Mouse (Mus musculus) liver, embryonic 14.5 days (tissue): ENCODE results near the gene Ccdc63.

Source experiments
- CTCF ChIP-seq: IDR thresholded peaks from 2 replicates; pipeline ENCODE4 v1.5.1; 2016; ENCODE audit warnings: antibody characterized with exemption, low read depth, control low read depth
- EP300 ChIP-seq: IDR thresholded peaks from 2 replicates; pipeline ENCODE4 v1.6.1; 2016; ENCODE audit warnings: antibody characterized with exemption, low read depth

DNA sequence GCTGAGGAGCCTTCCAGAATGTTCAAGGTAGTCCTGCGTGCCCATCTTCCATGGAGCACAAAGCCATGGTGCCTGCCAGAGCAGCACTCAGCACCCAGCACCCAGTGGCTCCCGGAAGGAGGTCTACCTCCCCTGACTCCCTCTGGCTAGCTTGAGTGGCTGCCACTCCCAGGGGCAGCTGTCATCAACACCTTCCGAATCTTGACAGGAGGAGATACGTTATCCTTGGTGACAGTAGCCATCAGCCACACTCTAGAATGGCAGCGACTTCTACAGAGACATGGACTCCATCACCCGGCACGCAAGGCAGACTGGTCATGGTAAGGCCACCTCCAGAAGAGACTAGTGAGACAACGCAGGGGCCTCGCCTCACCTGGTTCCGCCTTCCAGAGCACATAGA is 46.2 kb downstream of the Ccdc63 start:
- TF ChIP-seq CTCF: no peak
- no peak for TF ChIP-seq EP300
